Mouse (Mus musculus) kidney, postnatal 10 days (tissue): ENCODE data around the gene Stx3.

ENCODE experiments used
- DNase-seq: peaks from one replicate; pipeline ENCODE4 v3.0.0; 2021; ENCODE audit warnings: mixed read lengths

Stx3 gene

GRCm38 (mm10) chr19:11819143-11819700 lies at the start of gene Stx3:
Gene Stx3, minus strand, starts transcription at chr19:11819403.
- no peak for DNase-seq

GRCm38 (mm10) chr19:11867837-11868236 lies 48.6 kb upstream of the Stx3 start:
- no peak for DNase-seq

GRCm38 (mm10) chr19:11860966-11861365 lies 41.8 kb upstream of the Stx3 start, which contains the start of gene Olfr1418:
Gene Olfr1418, minus strand, starts transcription at chr19:11861066.
- DNase-seq: no peak

- DNase-seq: no peak
Measured at GRCm38 (mm10) chr19:11856506-11856905, 37.3 kb upstream of the Stx3 start.

GRCm38 (mm10) chr19:11854821-11855220 lies 35.6 kb upstream of the Stx3 start:
- no peak for DNase-seq

GRCm38 (mm10) chr19:11852652-11853051 lies 33.4 kb upstream of the Stx3 start:
- no peak for DNase-seq

- no peak for DNase-seq
Measured at GRCm38 (mm10) chr19:11846333-11846732, 27.1 kb upstream of the Stx3 start.

- no peak for DNase-seq
Measured at GRCm38 (mm10) chr19:11839119-11839518, 19.9 kb upstream of the Stx3 start, which contains the start of gene Olfr1417. Gene Olfr1417, minus strand, starts transcription at chr19:11839219.

- no peak for DNase-seq
Measured at GRCm38 (mm10) chr19:11823346-11824065, 4.3 kb upstream of the Stx3 start.

- peak; percentile 27 for DNase-seq
Measured at GRCm38 (mm10) chr19:11820211-11820610, 1.0 kb upstream of the Stx3 start.

GRCm38 (mm10) chr19:11819800-11820199 lies 597 bp upstream of the Stx3 start:
- peak; percentile 95 for DNase-seq

GRCm38 (mm10) chr19:11818199-11819142 lies 732 bp downstream of the Stx3 start:
- peak; percentile 84 for DNase-seq

GRCm38 (mm10) chr19:11817586-11817985 lies 1.6 kb downstream of the Stx3 start:
- no peak for DNase-seq

- DNase-seq: no peak
Measured at GRCm38 (mm10) chr19:11816706-11817105, 2.5 kb downstream of the Stx3 start.

- DNase-seq: peak; percentile 62
Measured at GRCm38 (mm10) chr19:11814742-11815333, 4.4 kb downstream of the Stx3 start.

GRCm38 (mm10) chr19:11813649-11814048 lies 5.6 kb downstream of the Stx3 start:
- DNase-seq: peak; percentile 49

- no peak for DNase-seq
Measured at GRCm38 (mm10) chr19:11813136-11813535, 6.1 kb downstream of the Stx3 start.

GRCm38 (mm10) chr19:11811688-11812365 lies 7.4 kb downstream of the Stx3 start:
- peak; percentile 59 for DNase-seq

GRCm38 (mm10) chr19:11810856-11811255 lies 8.3 kb downstream of the Stx3 start:
- peak; percentile 53 for DNase-seq

GRCm38 (mm10) chr19:11810003-11810758 lies 9.0 kb downstream of the Stx3 start:
- no peak for DNase-seq

GRCm38 (mm10) chr19:11808452-11808851 lies 10.8 kb downstream of the Stx3 start:
- no peak for DNase-seq
